Mouse (Mus musculus) liver, embryonic 16.5 days (tissue): ENCODE data around the gene Anapc15-ps. TPM values are rescaled to one million over a fixed set of nuclear protein-coding genes. Genes with fewer than 3 reads are reported as not detected.

Source experiments
- ATAC-seq: fragments of 200-750 bp; cut with Nextera tagmentation; 2 replicates; pipeline ENCODE4 v1.8.0; 2017; ENCODE audit warnings: low read depth, mild to moderate bottlenecking, moderate number of reproducible peaks, moderate library complexity
- H3K27ac ChIP-seq: fragments of 300-500 bp; sonication (generic); 2 replicates; pipeline ENCODE4 v1.5.1; 2014; ENCODE audit warnings: mild to moderate bottlenecking, low read length
- H3K27me3 ChIP-seq: fragments of 300-500 bp; sonication (generic); 2 replicates; pipeline ENCODE4 v1.6.1; 2014; ENCODE audit warnings: low read depth, low read length, mixed read lengths; ENCODE audit not compliant: control insufficient read depth, insufficient read depth
- H3K36me3 ChIP-seq: fragments of 300-500 bp; sonication (generic); 2 replicates; pipeline ENCODE4 v1.6.1; 2014; ENCODE audit warnings: mild to moderate bottlenecking; ENCODE audit not compliant: control insufficient read depth, insufficient read depth
- H3K4me1 ChIP-seq: fragments of 300-500 bp; sonication (generic); 2 replicates; pipeline ENCODE4 v1.6.1; 2014; ENCODE audit warnings: low read depth, low read length, mixed read lengths; ENCODE audit not compliant: control insufficient read depth
- H3K4me2 ChIP-seq: fragments of 300-500 bp; sonication (generic); 2 replicates; pipeline ENCODE4 v1.6.1; 2014; ENCODE audit warnings: low read depth, low read length, mixed read lengths
- H3K4me3 ChIP-seq: fragments of 300-500 bp; sonication (generic); 2 replicates; pipeline ENCODE4 v1.5.1; 2014; ENCODE audit warnings: low read depth, mild to moderate bottlenecking, low read length
- H3K9ac ChIP-seq: fragments of 300-500 bp; sonication (generic); 2 replicates; pipeline ENCODE4 v1.6.1; 2014; ENCODE audit warnings: low read depth, low read length
- H3K9me3 ChIP-seq: fragments of 300-500 bp; sonication (generic); replicated peaks from 2 replicates; pipeline ENCODE4 v1.6.1; 2016; ENCODE audit warnings: low read length; ENCODE audit not compliant: control insufficient read depth
- WGBS: fragments of 180-500 bp; shearing (Covaris S2); extraction: QIAGEN DNeasy Blood & Tissue Kit; methylation state at CpG from one replicate; pipeline ENCODE4 v1.1.7; 2014; ENCODE audit not compliant: insufficient replicate concordance; 5-methylcytosine and 5-hydroxymethylcytosine counted together
- polyA plus RNA-seq: library from polyadenylated mRNA; unstranded; fragments of >200 nt; fragmentation: Nextera tagmentation; extraction: Ambion mirVana; gene quantifications from 2 replicates; pipeline ENCODE4 v1.2.1, GENCODE M21; 2015

Gene Anapc15-ps
- polyA plus RNA-seq: not detected in 2 replicates

DNA sequence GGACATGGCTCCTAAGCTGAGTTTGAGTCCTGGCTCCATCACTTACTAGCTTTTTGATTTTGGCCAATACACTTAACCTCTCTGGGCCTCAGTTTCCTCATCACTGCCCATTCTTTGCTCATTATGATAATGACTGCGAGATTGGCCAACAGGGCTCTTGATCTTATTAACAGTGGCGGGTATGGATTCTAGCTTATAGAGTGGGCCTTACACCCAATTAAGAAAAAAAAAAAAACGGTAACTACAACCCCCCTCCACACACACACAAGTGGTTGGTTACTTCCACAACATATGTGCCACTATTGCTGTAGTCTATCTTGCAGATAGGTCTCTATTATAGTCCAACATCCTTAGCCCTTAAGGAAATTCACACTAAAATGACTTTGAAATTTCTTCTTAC, at the start of gene Anapc15-ps:
TSS of gene Anapc15-ps (minus strand) at position 101 of the 400 bp plus-strand sequence.
- Histone ChIP-seq H3K36me3 (no peaks in the 10 kb centered on the region), H3K9ac (no peak within 1 kb of the TSS), H3K4me1 (peaks cover 11% of the 10 kb centered on the region), H3K27ac (no peak within 1 kb of the TSS), H3K9me3 (no peaks in the 10 kb centered on the region), H3K4me3 (no peak within 1 kb of the TSS), H3K4me2 (no peak within 1 kb of the TSS), H3K27me3 (no peaks in the 10 kb centered on the region)
- ATAC-seq: no peak
- 66% methylated on average over 3 of the region's 3 CpGs for WGBS

DNA sequence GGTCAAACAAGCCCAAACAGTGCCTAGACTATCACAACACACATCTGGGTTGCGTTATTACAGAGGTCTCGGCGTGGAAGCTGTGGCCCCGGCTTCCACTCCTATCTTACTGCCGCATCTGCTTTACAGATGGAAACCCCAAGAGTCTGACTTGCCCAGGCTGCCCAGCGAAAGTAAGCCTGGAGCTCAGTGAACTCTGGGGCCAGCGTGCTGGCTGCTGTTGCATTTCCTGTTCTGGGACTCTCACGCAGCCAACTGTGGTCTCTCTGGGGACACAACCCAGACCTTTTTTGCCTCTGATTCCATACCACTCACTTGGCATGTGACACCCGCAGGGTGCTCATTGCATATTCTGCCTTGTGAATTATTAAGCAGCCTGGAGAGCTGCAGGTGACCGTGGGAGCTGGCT, 49.0 kb upstream of the Anapc15-ps start:
- Histone ChIP-seq H3K36me3 (no peaks in the 10 kb centered on the region), H3K27ac (no peak overlapping the region), H3K4me3 (no peak overlapping the region), H3K9me3 (no peaks in the 10 kb centered on the region), H3K9ac (no peak overlapping the region), H3K4me2 (no peak overlapping the region), H3K27me3 (no peaks in the 10 kb centered on the region), H3K4me1 (peaks cover 14% of the 10 kb centered on the region)
- ATAC-seq: peak; percentile 73
- WGBS: 18% methylated on average over 10 of the region's 10 CpGs

DNA sequence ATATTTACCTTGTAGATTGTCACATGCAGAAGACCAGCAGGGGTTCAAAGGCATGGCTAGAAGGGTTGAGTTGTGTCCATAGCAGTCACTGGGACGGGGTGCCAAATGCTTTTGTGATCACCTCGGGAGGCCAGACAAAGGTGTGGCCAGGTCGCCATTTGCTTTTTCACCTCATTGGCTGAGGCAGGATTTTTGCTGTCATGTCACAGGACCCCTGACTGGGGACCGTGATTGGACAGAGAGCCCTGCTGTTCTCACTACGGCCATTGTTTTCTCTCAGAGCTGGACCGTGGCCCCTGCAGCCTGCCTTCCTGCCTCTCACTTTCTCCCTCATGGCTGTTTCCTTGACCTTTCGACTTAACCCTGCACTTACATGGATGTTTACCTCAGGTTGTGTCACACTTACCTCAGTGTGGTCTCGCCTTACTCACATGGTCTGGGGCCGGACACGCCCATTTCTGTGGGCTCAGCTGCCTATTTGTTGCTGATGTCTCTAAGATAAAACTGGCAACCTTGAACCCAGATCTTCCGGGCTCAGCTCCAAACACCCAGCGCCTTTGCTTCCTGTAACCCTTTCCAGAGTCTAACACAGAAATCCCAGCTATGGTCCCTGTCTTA, 47.0 kb upstream of the Anapc15-ps start:
- no peak overlapping the region for H3K4me3 ChIP-seq
- ATAC-seq: peak; percentile 12; the same call in 1 of the 2 replicates
- peaks cover 14% of the 10 kb centered on the region for H3K4me1 ChIP-seq
- no peak overlapping the region for H3K27ac ChIP-seq
- H3K4me2 ChIP-seq: no peak overlapping the region
- H3K27me3 ChIP-seq: no peaks in the 10 kb centered on the region
- WGBS: 51% methylated on average over 12 of the region's 12 CpGs
- no peak overlapping the region for H3K9ac ChIP-seq
- H3K9me3 ChIP-seq: no peaks in the 10 kb centered on the region
- H3K36me3 ChIP-seq: no peaks in the 10 kb centered on the region

DNA sequence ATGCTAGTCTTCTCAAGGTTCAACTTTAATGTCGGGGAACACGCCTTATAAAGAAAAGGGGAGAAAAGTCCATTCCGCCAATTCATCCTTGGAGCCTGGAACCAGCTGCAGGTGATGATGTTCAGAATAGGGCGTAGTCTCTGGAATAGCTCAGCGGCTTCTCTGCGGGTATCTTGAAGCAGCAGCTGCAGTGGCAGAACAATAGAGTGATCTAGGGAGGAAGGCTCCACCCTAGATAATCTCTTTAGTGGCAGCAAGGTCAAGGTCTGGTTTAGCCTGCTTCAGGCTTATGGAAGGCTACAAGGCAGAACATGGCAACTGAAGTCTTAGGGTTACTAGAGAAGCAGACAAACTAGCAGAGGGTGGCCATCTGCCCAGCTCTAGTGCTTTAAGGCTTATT, 46.2 kb upstream of the Anapc15-ps start:
- H3K4me2 ChIP-seq: no peak overlapping the region
- no peaks in the 10 kb centered on the region for H3K9me3 ChIP-seq
- no peaks in the 10 kb centered on the region for H3K27me3 ChIP-seq
- no peak overlapping the region for H3K4me3 ChIP-seq
- ATAC-seq: no peak
- H3K27ac ChIP-seq: no peak overlapping the region
- 41% methylated on average over 6 of the region's 6 CpGs for WGBS
- no peak overlapping the region for H3K9ac ChIP-seq
- H3K4me1 ChIP-seq: peaks cover 14% of the 10 kb centered on the region
- H3K36me3 ChIP-seq: no peaks in the 10 kb centered on the region

DNA sequence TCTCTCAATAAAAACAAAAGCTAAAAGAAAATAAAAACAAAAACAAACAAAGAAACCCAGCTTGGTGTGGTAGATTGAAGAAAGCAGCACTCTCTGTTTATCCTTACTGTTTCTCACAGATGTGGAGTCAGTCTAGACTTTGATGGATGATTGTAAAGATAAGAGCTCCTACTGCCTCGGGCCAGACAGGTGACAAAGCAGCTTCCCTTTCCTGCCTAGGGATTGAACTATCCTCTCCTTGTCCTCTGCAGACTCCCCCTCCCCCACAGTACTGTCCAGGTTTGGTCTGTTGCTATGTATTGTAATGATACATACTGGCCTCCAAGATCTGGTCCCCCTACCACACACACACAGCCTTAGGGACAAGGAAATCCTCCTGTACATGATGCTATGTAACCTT, 45.5 kb upstream of the Anapc15-ps start:
- H3K36me3 ChIP-seq: no peaks in the 10 kb centered on the region
- 11% methylated on average over 1 of the region's 1 CpGs for WGBS
- ATAC-seq: no peak
- H3K9ac ChIP-seq: no peak overlapping the region
- H3K27me3 ChIP-seq: no peaks in the 10 kb centered on the region
- no peak overlapping the region for H3K4me3 ChIP-seq
- H3K4me1 ChIP-seq: peaks cover 14% of the 10 kb centered on the region
- H3K4me2 ChIP-seq: no peak overlapping the region
- H3K27ac ChIP-seq: no peak overlapping the region
- H3K9me3 ChIP-seq: no peaks in the 10 kb centered on the region

DNA sequence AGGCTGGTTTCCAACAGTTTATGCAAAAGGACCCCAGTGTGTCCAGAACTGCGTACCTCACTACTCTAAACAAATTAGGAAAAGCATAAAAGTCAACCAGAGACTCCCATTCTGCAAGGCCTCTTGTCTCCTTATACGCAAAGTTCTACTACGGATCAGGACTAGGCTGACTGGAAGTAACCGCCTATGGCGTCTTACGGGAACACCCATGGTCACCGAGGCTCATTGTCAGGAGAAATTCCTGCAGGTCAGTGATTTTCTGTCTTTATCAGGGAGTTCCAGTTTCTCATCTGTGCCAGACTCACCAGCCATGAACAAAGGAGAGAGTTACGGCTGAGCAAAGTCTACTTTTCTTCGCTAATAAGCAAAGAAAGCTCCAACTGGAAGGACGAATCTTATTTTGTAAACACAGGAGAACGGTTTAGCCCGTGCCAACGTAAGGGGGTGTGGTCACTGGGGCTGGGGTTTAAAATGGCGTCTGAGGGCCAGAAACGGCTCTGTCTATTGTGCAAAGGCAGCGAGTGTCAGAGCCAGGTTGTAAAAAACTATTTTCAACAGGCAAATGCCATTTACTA, 43.9 kb upstream of the Anapc15-ps start:
- Histone ChIP-seq H3K4me1 (peaks cover 12% of the 10 kb centered on the region), H3K4me3 (no peak overlapping the region), H3K9ac (no peak overlapping the region), H3K4me2 (no peak overlapping the region), H3K27me3 (no peaks in the 10 kb centered on the region), H3K27ac (no peak overlapping the region), H3K9me3 (no peaks in the 10 kb centered on the region), H3K36me3 (no peaks in the 10 kb centered on the region)
- 77% methylated on average over 16 of the region's 16 CpGs for WGBS
- no peak for ATAC-seq

DNA sequence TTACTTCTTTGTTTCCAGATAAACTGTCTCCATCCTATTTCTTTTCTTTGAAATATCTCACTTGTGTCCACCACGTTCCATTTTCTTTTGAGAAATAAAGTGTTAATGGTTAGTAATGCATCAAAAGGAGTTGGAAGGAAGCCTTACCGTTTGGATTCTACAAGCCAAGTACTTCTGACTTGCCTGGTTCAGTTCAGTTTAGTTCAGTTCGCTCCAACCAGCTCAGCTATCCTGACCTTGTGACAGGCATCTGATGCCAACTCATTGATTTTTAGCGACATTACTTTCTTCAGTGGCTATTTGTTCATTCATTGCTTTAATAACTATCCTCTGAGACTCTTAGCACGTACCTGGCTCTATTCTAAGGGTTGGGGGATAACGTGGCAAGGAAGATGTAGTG, 42.4 kb upstream of the Anapc15-ps start:
- no peak for ATAC-seq
- H3K9me3 ChIP-seq: no peaks in the 10 kb centered on the region
- no peaks in the 10 kb centered on the region for H3K27me3 ChIP-seq
- no peak overlapping the region for H3K9ac ChIP-seq
- no peak overlapping the region for H3K27ac ChIP-seq
- 57% methylated on average over 6 of the region's 6 CpGs for WGBS
- no peak overlapping the region for H3K4me3 ChIP-seq
- peaks cover 6% of the 10 kb centered on the region; the same call in 1 of the 2 replicates for H3K4me1 ChIP-seq
- no peaks in the 10 kb centered on the region for H3K36me3 ChIP-seq
- H3K4me2 ChIP-seq: no peak overlapping the region

DNA sequence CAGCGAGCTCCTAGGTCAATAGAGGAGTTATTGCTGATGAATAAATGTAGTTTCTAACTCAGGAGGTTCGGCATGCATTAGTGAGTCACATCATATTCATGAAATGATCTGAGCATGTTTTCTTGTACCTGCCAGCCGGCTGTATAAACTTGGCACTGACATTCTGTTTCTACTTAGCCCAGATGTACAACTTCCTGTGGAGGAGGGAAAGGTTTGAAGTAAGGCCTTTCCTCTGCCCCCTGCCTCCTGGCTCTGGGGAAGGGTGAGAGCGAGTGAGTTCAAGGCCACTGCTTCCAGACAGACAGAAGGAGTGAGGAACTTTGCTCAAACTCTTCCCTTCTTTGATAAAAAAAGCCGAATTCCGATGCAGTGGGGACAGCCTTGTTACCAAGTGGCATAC, 39.0 kb upstream of the Anapc15-ps start:
- H3K9me3 ChIP-seq: no peaks in the 10 kb centered on the region
- ATAC-seq: no peak
- WGBS: 55% methylated on average over 6 of the region's 6 CpGs
- H3K9ac ChIP-seq: no peak overlapping the region
- no peak overlapping the region for H3K4me2 ChIP-seq
- no peak overlapping the region for H3K4me3 ChIP-seq
- no peaks in the 10 kb centered on the region; the same call in 1 of the 2 replicates for H3K4me1 ChIP-seq
- no peaks in the 10 kb centered on the region for H3K36me3 ChIP-seq
- no peaks in the 10 kb centered on the region for H3K27me3 ChIP-seq
- no peak overlapping the region for H3K27ac ChIP-seq

DNA sequence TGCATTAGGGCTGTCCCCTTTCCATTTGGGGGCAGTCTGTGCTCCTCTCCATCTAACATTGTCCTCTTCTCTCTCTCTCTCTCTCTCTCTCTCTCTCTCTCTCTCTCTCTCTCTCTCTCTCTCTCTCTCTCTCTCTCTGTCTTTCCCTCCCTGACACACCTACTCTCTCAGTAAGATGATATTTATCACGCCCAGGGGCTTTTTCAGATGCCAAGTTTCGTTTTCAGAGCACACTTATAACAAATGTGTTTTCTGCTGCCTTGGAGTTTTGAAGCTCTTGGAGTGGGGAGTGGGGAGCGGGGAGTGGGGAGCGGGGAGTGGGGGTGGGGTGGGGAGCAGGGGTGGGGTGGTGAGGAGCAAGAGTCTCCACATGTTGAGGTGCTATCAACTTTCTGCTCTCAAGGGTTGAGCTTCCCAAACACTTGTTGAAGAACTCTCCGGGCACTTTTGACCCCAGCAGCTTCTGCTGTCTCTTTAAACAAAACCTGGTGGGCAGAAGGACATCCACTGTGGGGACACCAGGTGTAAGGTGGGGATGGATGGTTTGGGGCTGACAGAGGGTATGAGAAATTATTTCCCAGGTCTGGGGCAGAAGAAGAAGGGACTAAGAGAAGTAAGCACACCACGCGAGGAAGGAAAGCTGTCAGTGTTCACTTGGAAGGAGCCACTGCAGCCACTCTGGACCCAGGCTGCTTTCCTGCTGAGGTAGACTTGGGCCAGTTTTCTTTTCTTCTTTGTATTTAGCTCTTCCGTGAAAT, 36.8 kb upstream of the Anapc15-ps start:
- Histone ChIP-seq H3K36me3 (no peaks in the 10 kb centered on the region), H3K27ac (no peak overlapping the region), H3K9me3 (no peaks in the 10 kb centered on the region), H3K4me3 (no peak overlapping the region), H3K4me1 (no peaks in the 10 kb centered on the region; the same call in 1 of the 2 replicates), H3K27me3 (no peaks in the 10 kb centered on the region), H3K9ac (no peak overlapping the region), H3K4me2 (no peak overlapping the region)
- WGBS: 60% methylated on average over 8 of the region's 8 CpGs
- no peak for ATAC-seq
